Mouse (Mus musculus) liver, embryonic 14.5 days (tissue): Measurements from ENCODE around the gene Fxyd6. TPM values are rescaled to one million over a fixed set of nuclear protein-coding genes. Genes with fewer than 3 reads are reported as not detected.

Experiments
- ATAC-seq: fragments of 200-750 bp; cut with Nextera tagmentation; 2 replicates; pipeline ENCODE4 v1.8.0; 2017; ENCODE audit warnings: moderate number of reproducible peaks, mild to moderate bottlenecking, moderate library complexity; ENCODE audit not compliant: insufficient read depth
- DNase-seq, 3 experiments: peaks; one replicate each; pipeline ENCODE4 v3.0.0-alpha.2; 2012 to 2013; ENCODE audit warnings: low read depth in 3 of 3, low spot score in 3 of 3
- H3K27ac ChIP-seq: fragments of 300-500 bp; sonication (generic); 2 replicates; pipeline ENCODE4 v1.5.1; 2014; ENCODE audit warnings: moderate library complexity, mild to moderate bottlenecking, control low read depth, inconsistent platforms
- H3K27me3 ChIP-seq: fragments of 300-500 bp; sonication (generic); 2 replicates; pipeline ENCODE4 v1.6.1; 2014; ENCODE audit warnings: mild to moderate bottlenecking, low read length, moderate library complexity; ENCODE audit not compliant: control insufficient read depth, insufficient read depth
- H3K36me3 ChIP-seq: fragments of 300-500 bp; sonication (generic); replicated peaks from 2 replicates; pipeline ENCODE4 v1.6.1; 2014; ENCODE audit warnings: low read depth; ENCODE audit not compliant: control insufficient read depth, insufficient read depth
- H3K4me1 ChIP-seq, 2 experiments: fragments of 200-500 bp in 1 of 2; fragments of 300-500 bp in 1 of 2; sonication (generic) in 1 of 2; replicated peaks; 2 replicates each; pipeline ENCODE4 v1.6.1; 2012 to 2014; ENCODE audit warnings: antibody characterized with exemption in 1 of 2, inconsistent platforms in 1 of 2, low read length in 1 of 2; ENCODE audit not compliant: control insufficient read depth in 2 of 2, insufficient read depth in 2 of 2
- H3K4me2 ChIP-seq: fragments of 300-500 bp; sonication (generic); 2 replicates; pipeline ENCODE4 v1.6.1; 2014; ENCODE audit warnings: low read depth, mild to moderate bottlenecking, control low read depth, moderate library complexity
- H3K4me3 ChIP-seq, 2 experiments: fragments of 200-500 bp in 1 of 2; fragments of 300-500 bp in 1 of 2; sonication (generic) in 1 of 2; 2 replicates each; pipeline ENCODE4 v1.5.1; 2012 to 2014; ENCODE audit warnings: low read depth in 2 of 2, low read length in 2 of 2, mild to moderate bottlenecking in 2 of 2, control low read depth in 1 of 2, inconsistent platforms in 1 of 2, moderate library complexity in 1 of 2; ENCODE audit not compliant: insufficient read depth in 1 of 2
- H3K9ac ChIP-seq: fragments of 300-500 bp; sonication (generic); replicated peaks from 2 replicates; pipeline ENCODE4 v1.6.1; 2014; ENCODE audit warnings: mild to moderate bottlenecking, control low read depth, moderate library complexity
- H3K9me3 ChIP-seq: fragments of 300-500 bp; sonication (generic); 2 replicates; pipeline ENCODE4 v1.6.1; 2016; ENCODE audit warnings: low read length, mixed read lengths; ENCODE audit not compliant: control insufficient read depth
- CTCF ChIP-seq: IDR thresholded peaks from 2 replicates; pipeline ENCODE4 v1.5.1; 2016; ENCODE audit warnings: antibody characterized with exemption, low read depth, control low read depth
- EP300 ChIP-seq: IDR thresholded peaks from 2 replicates; pipeline ENCODE4 v1.6.1; 2016; ENCODE audit warnings: antibody characterized with exemption, low read depth
- WGBS: fragments of 180-500 bp; shearing (Covaris S2); extraction: QIAGEN DNeasy Blood & Tissue Kit; methylation state at CpG from one replicate; pipeline ENCODE4 v1.1.7; 2014; ENCODE audit not compliant: insufficient replicate concordance; 5-methylcytosine and 5-hydroxymethylcytosine counted together
- polyA plus RNA-seq, 2 experiments: library from polyadenylated mRNA; depleted of rRNA in 1 of 2; stranded (reverse) in 1 of 2; unstranded in 1 of 2; fragments of >200 nt; fragmentation: Nextera tagmentation in 1 of 2; extraction: Ambion mirVana in 1 of 2; gene quantifications; 2 replicates each; pipeline versions ENCODE4 v1.2.1 to v1.2.3; 2012 to 2014

Fxyd6 gene
- polyA plus RNA-seq, 2 experiments: 0.42 to 0.89 TPM

- TF ChIP-seq EP300 (no peak), CTCF (no peak)
- Histone ChIP-seq H3K9ac (no peak overlapping the region), H3K27me3 (peaks cover 32% of the 10 kb centered on the region), H3K4me1 (no peaks in the 10 kb centered on the region), H3K4me2 (no peak overlapping the region), H3K36me3 (no peaks in the 10 kb centered on the region), H3K9me3 (no peaks in the 10 kb centered on the region), H3K27ac (no peak overlapping the region), H3K4me3 (no peak overlapping the region)
- WGBS: 61% methylated on average over 9 of the region's 9 CpGs
- no peak for ATAC-seq
- DNase-seq: no peak
Measured at GRCm38 (mm10) chr9:45433119-45433518, 63.1 kb downstream of the Fxyd6 start.

- no peak for DNase-seq
- ATAC-seq: no peak
- H3K4me3 ChIP-seq: no peak overlapping the region
- H3K9ac ChIP-seq: no peak overlapping the region
- H3K27me3 ChIP-seq: peaks cover 32% of the 10 kb centered on the region
- no peak overlapping the region for H3K4me2 ChIP-seq
- H3K27ac ChIP-seq: no peak overlapping the region
- no peak for TF ChIP-seq CTCF
- no peak for TF ChIP-seq EP300
- WGBS: 58% methylated on average over 2 of the region's 2 CpGs
- no peaks in the 10 kb centered on the region for H3K4me1 ChIP-seq
- no peaks in the 10 kb centered on the region for H3K9me3 ChIP-seq
- H3K36me3 ChIP-seq: no peaks in the 10 kb centered on the region
Measured at GRCm38 (mm10) chr9:45434171-45434570, 64.2 kb downstream of the Fxyd6 start.

- 55% methylated on average over 4 of the region's 4 CpGs for WGBS
- H3K4me3 ChIP-seq: no peak overlapping the region
Measured at GRCm38 (mm10) chr9:45439025-45439424, 69.0 kb downstream of the Fxyd6 start.

GRCm38 (mm10) chr9:45440083-45440784, 70.2 kb downstream of the Fxyd6 start:
- H3K9me3 ChIP-seq: no peaks in the 10 kb centered on the region
- H3K27ac ChIP-seq: no peak overlapping the region
- no peak overlapping the region for H3K4me2 ChIP-seq
- H3K4me1 ChIP-seq: no peaks in the 10 kb centered on the region
- WGBS: 53% methylated on average over 16 of the region's 16 CpGs
- H3K27me3 ChIP-seq: no peaks in the 10 kb centered on the region
- no peak for ATAC-seq
- TF ChIP-seq CTCF (no peak), EP300 (no peak)
- DNase-seq: no peak
- no peak overlapping the region for H3K4me3 ChIP-seq
- no peak overlapping the region for H3K9ac ChIP-seq
- no peaks in the 10 kb centered on the region for H3K36me3 ChIP-seq

More at GRCm38 (mm10) chr9:45439025-45439424, 69.0 kb downstream of the Fxyd6 start:
- no peak for TF ChIP-seq EP300
- no peak for TF ChIP-seq CTCF
- Histone ChIP-seq H3K9me3 (no peaks in the 10 kb centered on the region), H3K27me3 (no peaks in the 10 kb centered on the region), H3K36me3 (no peaks in the 10 kb centered on the region), H3K4me2 (no peak overlapping the region), H3K9ac (no peak overlapping the region), H3K4me1 (no peaks in the 10 kb centered on the region), H3K27ac (no peak overlapping the region)
- no peak for ATAC-seq
- no peak for DNase-seq

DNA sequence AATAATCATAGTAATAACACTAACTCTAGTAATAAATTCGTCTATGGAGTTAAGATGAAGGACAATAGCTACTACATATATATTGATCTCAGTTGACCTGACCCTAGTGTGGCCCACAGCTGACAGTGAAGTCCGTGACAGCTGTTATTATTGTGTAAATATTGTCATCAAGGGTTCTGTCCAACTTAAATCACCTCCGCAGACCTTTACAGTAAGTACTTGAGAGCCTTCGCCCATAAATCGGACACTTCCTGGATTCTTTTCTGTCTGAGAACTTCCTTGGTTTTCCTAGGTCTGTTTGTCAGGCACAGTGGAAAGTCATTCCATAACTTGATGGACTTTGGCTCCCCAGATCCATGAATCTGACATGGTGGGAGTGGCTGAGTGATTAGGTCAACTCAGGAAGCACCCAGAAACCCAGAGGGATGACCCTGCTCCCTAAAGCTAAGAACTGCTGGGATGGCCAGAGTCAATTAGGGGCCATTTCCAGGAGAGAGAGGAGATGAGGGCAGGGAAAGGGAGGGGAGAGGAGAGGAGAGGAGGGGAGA, 74.3 kb downstream of the Fxyd6 start:
- H3K4me2 ChIP-seq: no peak overlapping the region

More for the DNA sequence above, 74.3 kb downstream of the Fxyd6 start:
- WGBS: 49% methylated on average over 5 of the region's 5 CpGs
- DNase-seq: no peak
- Histone ChIP-seq H3K36me3 (no peaks in the 10 kb centered on the region), H3K4me3 (no peak overlapping the region), H3K27ac (no peak overlapping the region), H3K9me3 (no peaks in the 10 kb centered on the region), H3K9ac (no peak overlapping the region), H3K4me1 (no peaks in the 10 kb centered on the region), H3K27me3 (no peaks in the 10 kb centered on the region)
- no peak for TF ChIP-seq EP300
- no peak for TF ChIP-seq CTCF
- ATAC-seq: no peak

Other genes with a start within 250 kb of the Fxyd6 start
- gene Scn4b, start 231.8 kb upstream of the Fxyd6 start, polyA plus RNA-seq (2012; rRNA removed): 0.03 and 0.06 TPM in 2 replicates
- gene Scn4b, start 231.8 kb upstream of the Fxyd6 start, polyA plus RNA-seq (2014; fragmentation: Nextera tagmentation; extraction: Ambion mirVana): 0.01 TPM in 1 of 2 replicates, not detected in the other
- gene BC049352, start 188.2 kb upstream of the Fxyd6 start, polyA plus RNA-seq (2012; rRNA removed): 0.04 TPM in 1 of 2 replicates, not detected in the other
- 0.11 TPM in 1 of 2 replicates, not detected in the other for gene BC049352, start 188.2 kb upstream of the Fxyd6 start, polyA plus RNA-seq (2014; fragmentation: Nextera tagmentation; extraction: Ambion mirVana)
- gene Tmprss4, start 166.1 kb upstream of the Fxyd6 start, polyA plus RNA-seq (2012; rRNA removed): 0.06 and 0.12 TPM in 2 replicates
- 0.05 TPM in 1 of 2 replicates, not detected in the other for gene Tmprss4, start 166.1 kb upstream of the Fxyd6 start, polyA plus RNA-seq (2014; fragmentation: Nextera tagmentation; extraction: Ambion mirVana)
- 1.2 and 1.4 TPM in 2 replicates for gene Il10ra, start 101.0 kb upstream of the Fxyd6 start, polyA plus RNA-seq (2012; rRNA removed)
- gene Il10ra, start 101.0 kb upstream of the Fxyd6 start, polyA plus RNA-seq (2014; fragmentation: Nextera tagmentation; extraction: Ambion mirVana): 1.2 and 1.3 TPM in 2 replicates
- gene Tmprss13, start 51.1 kb upstream of the Fxyd6 start, polyA plus RNA-seq (2012; rRNA removed): not detected in 2 replicates
- gene Tmprss13, start 51.1 kb upstream of the Fxyd6 start, polyA plus RNA-seq (2014; fragmentation: Nextera tagmentation; extraction: Ambion mirVana): not detected in 2 replicates
- 0.50 and 0.95 TPM in 2 replicates for gene Fxyd2, start 29.5 kb downstream of the Fxyd6 start, polyA plus RNA-seq (2012; rRNA removed)
- 0.55 and 0.76 TPM in 2 replicates for gene Fxyd2, start 29.5 kb downstream of the Fxyd6 start, polyA plus RNA-seq (2014; fragmentation: Nextera tagmentation; extraction: Ambion mirVana)
- 0.02 TPM in 1 of 2 replicates, not detected in the other for gene Dscaml1, start 56.4 kb downstream of the Fxyd6 start, polyA plus RNA-seq (2012; rRNA removed)
- not detected in 2 replicates for gene Dscaml1, start 56.4 kb downstream of the Fxyd6 start, polyA plus RNA-seq (2014; fragmentation: Nextera tagmentation; extraction: Ambion mirVana)